Mouse (Mus musculus) intestine, embryonic 14.5 days (tissue): ENCODE data around the gene Gm44503. TPM values are rescaled to one million over a fixed set of nuclear protein-coding genes. Genes with fewer than 3 reads are reported as not detected.

Experiments used
- ATAC-seq: fragments of 200-750 bp; cut with Nextera tagmentation; replicated peaks from 2 replicates; pipeline ENCODE4 v1.8.0; 2017; ENCODE audit warnings: low read depth, moderate number of reproducible peaks, moderate TSS enrichment, moderate library complexity; ENCODE audit not compliant: low FRiP score, low TSS enrichment
- DNase-seq: peaks from one replicate; pipeline ENCODE4 v3.0.0-alpha.2; 2018; ENCODE audit warnings: low spot score
- H3K27ac ChIP-seq: fragments of 300-500 bp; sonication (generic); 2 replicates; pipeline ENCODE4 v1.5.1; 2014; ENCODE audit warnings: low read depth, mild to moderate bottlenecking, control low read depth
- H3K27me3 ChIP-seq: fragments of 300-500 bp; sonication (generic); replicated peaks from 2 replicates; pipeline ENCODE4 v1.6.1; 2014; ENCODE audit warnings: low read length, control low read depth; ENCODE audit not compliant: control insufficient read depth, insufficient read depth
- H3K36me3 ChIP-seq: fragments of 300-500 bp; sonication (generic); 2 replicates; pipeline ENCODE4 v1.6.1; 2014; ENCODE audit warnings: low read length, control low read depth; ENCODE audit not compliant: control insufficient read depth, insufficient read depth
- H3K4me1 ChIP-seq: fragments of 300-500 bp; sonication (generic); replicated peaks from 2 replicates; pipeline ENCODE4 v1.6.1; 2014; ENCODE audit warnings: low read length, control low read depth, mixed read lengths; ENCODE audit not compliant: control insufficient read depth, insufficient read depth
- H3K4me2 ChIP-seq: fragments of 300-500 bp; sonication (generic); 2 replicates; pipeline ENCODE4 v1.6.1; 2014; ENCODE audit warnings: low read length
- H3K4me3 ChIP-seq: fragments of 300-500 bp; sonication (generic); 2 replicates; pipeline ENCODE4 v1.5.1; 2014; ENCODE audit warnings: low read depth, low read length, control low read depth, mixed read lengths
- H3K9ac ChIP-seq: fragments of 300-500 bp; sonication (generic); 2 replicates; pipeline ENCODE4 v1.6.1; 2014; ENCODE audit warnings: mild to moderate bottlenecking, low read length
- H3K9me3 ChIP-seq: fragments of 300-500 bp; sonication (generic); 2 replicates; pipeline ENCODE4 v1.6.1; 2016; ENCODE audit warnings: low read length, control low read depth; ENCODE audit not compliant: control insufficient read depth
- WGBS: fragments of 180-500 bp; shearing (Covaris S2); extraction: QIAGEN DNeasy Blood & Tissue Kit; methylation state at CpG from one replicate; pipeline ENCODE4 v1.1.7; 2014; 5-methylcytosine and 5-hydroxymethylcytosine counted together
- polyA plus RNA-seq: library from polyadenylated mRNA; unstranded; fragments of >200 nt; fragmentation: Nextera tagmentation; extraction: Ambion mirVana; gene quantifications from 2 replicates; pipeline ENCODE4 v1.2.1, GENCODE M21; 2014

Gene Gm44503
- not detected in 2 replicates for polyA plus RNA-seq

- Histone ChIP-seq H3K9ac (peak within 1 kb of the TSS; percentile 50), H3K36me3 (no peaks in the 10 kb centered on the region)
- WGBS: 1% methylated on average over 43 of the region's 43 CpGs
Observed at GRCm38 (mm10) chr9:72958521-72959450, at the start of gene Gm44503, which contains the start of gene Dyx1c1. Gene Gm44503, plus strand, starts transcription at chr9:72958852. Gene Dyx1c1, plus strand, starts transcription at chr9:72958785.

GRCm38 (mm10) chr9:72911381-72911780 is 47.3 kb upstream of the Gm44503 start:
- 91% methylated on average over 2 of the region's 2 CpGs for WGBS

More at GRCm38 (mm10) chr9:72958521-72959450, at the start of gene Gm44503, which contains the start of gene Dyx1c1:
- H3K27me3 ChIP-seq: no peaks in the 10 kb centered on the region
- H3K4me1 ChIP-seq: 0 out of 2 replicates have a peak, but pooled peaks cover 3% of the 10 kb centered on the region
- H3K4me2 ChIP-seq: peak within 1 kb of the TSS; percentile 52
- peak; percentile 90 for DNase-seq
- peak; percentile 93 for ATAC-seq
- H3K27ac ChIP-seq: peak within 1 kb of the TSS; percentile 17; the same call in 1 of the 2 replicates
- H3K9me3 ChIP-seq: no peaks in the 10 kb centered on the region
- peak within 1 kb of the TSS; percentile 72 for H3K4me3 ChIP-seq

GRCm38 (mm10) chr9:72913551-72913950 is 45.1 kb upstream of the Gm44503 start:
- 63% methylated on average over 6 of the region's 6 CpGs for WGBS
- no peak overlapping the region for H3K27ac ChIP-seq
- DNase-seq: no peak
- no peaks in the 10 kb centered on the region for H3K9me3 ChIP-seq
- no peaks in the 10 kb centered on the region for H3K4me1 ChIP-seq
- H3K27me3 ChIP-seq: no peaks in the 10 kb centered on the region
- H3K4me2 ChIP-seq: no peak overlapping the region
- H3K9ac ChIP-seq: no peak overlapping the region
- H3K36me3 ChIP-seq: peaks cover 7% of the 10 kb centered on the region; the same call in 1 of the 2 replicates
- H3K4me3 ChIP-seq: no peak overlapping the region
- no peak for ATAC-seq

More at GRCm38 (mm10) chr9:72911381-72911780, 47.3 kb upstream of the Gm44503 start:
- no peak overlapping the region for H3K4me2 ChIP-seq
- no peak overlapping the region for H3K27ac ChIP-seq
- peaks cover 18% of the 10 kb centered on the region for H3K36me3 ChIP-seq
- H3K9me3 ChIP-seq: no peaks in the 10 kb centered on the region
- H3K9ac ChIP-seq: no peak overlapping the region
- ATAC-seq (no peak), DNase-seq (no peak)
- H3K4me1 ChIP-seq: no peaks in the 10 kb centered on the region
- H3K4me3 ChIP-seq: no peak overlapping the region
- no peaks in the 10 kb centered on the region for H3K27me3 ChIP-seq

DNA sequence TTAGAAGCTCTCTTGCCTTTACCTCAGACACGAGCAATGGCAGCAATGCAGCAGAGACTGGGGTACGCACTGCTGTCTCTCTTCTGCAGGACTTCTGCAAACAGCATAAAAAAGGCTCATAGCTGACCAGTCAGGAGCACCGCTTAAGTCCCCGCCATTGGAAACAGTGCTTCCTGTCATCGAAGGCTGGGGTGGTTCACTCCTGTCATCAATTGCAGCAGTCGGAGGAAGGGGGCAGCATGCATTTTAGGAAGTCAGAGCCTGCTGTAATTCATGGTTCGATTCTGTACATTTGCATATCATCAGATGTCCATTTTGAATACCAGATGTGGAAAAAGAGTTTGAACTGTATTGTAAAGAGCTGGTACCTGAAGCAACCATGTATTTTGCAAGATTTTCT is 42.9 kb upstream of the Gm44503 start:
- ATAC-seq (no peak), DNase-seq (no peak)
- Histone ChIP-seq H3K4me3 (no peak overlapping the region), H3K9ac (no peak overlapping the region), H3K4me2 (no peak overlapping the region), H3K9me3 (no peaks in the 10 kb centered on the region), H3K4me1 (no peaks in the 10 kb centered on the region), H3K36me3 (no peaks in the 10 kb centered on the region; the same call in 1 of the 2 replicates), H3K27me3 (no peaks in the 10 kb centered on the region), H3K27ac (no peak overlapping the region)
- WGBS: 71% methylated on average over 7 of the region's 7 CpGs

- 89% methylated on average over 3 of the region's 3 CpGs for WGBS
- H3K27me3 ChIP-seq: no peaks in the 10 kb centered on the region
- H3K4me1 ChIP-seq: peaks cover 8% of the 10 kb centered on the region
- no peak for ATAC-seq
- no peak overlapping the region for H3K9ac ChIP-seq
- H3K9me3 ChIP-seq: no peaks in the 10 kb centered on the region
- DNase-seq: no peak
- no peak overlapping the region for H3K27ac ChIP-seq
- H3K4me2 ChIP-seq: no peak overlapping the region
- no peak overlapping the region for H3K4me3 ChIP-seq
- H3K36me3 ChIP-seq: 0 out of 2 replicates have a peak, but pooled peaks cover 3% of the 10 kb centered on the region
Observed at GRCm38 (mm10) chr9:72923068-72923467, 35.6 kb upstream of the Gm44503 start.

DNA sequence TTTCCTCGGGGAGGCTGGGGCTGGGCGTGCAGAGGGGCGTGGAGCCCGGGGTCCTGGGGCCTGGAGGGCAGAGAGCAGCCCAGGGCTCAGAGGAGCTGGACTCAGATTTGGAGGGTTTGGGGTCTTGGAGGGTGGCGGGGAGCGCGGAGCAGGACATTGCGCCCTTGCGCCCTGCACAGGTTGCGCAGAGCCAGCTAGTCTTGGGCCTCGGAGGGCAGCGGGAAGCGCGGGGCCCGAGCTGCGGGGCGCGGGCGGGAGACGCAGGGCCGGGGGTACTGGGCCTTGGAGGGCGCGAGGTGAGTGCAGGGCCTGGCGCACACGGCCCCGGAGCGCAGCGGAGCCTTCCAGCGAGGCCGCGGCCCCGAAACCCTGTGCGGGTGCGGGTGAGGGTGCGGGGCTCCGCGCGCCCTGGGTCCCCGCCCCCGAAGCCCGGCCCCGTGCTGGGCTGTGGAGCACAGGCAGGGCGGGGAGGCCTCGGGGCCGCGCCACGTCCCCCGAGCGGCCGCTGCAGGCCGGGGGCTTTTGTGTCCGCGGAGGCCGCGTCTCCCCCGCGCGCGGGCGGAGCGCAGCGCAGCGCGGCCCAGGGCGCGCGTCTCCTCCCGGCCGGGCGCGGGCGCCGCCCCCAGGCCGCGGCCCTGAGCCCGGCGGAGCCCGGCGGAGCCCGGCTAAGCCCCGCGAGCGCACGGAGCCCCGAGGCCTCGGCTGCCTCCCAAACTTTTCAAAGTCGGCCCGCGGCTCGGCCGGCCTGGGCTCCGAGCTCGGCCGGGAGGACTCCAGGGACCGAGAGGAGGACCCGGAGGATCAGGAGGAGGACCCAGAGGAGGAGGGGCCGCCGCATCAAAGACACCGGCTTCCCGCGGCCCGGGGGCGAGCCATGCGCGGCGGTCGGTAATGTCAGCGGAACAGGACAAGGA is 33.4 kb upstream of the Gm44503 start, which contains the start of gene Pygo1:
Pygo1 (plus strand) TSS at position 625 of the 914 bp plus-strand sequence.
- H3K9me3 ChIP-seq: no peaks in the 10 kb centered on the region
- WGBS: under 1% methylated on average over 78 of the region's 108 CpGs
- no peaks in the 10 kb centered on the region for H3K27me3 ChIP-seq
- H3K27ac ChIP-seq: peak within 1 kb of the TSS; percentile 87
- H3K4me1 ChIP-seq: peaks cover 8% of the 10 kb centered on the region
- H3K4me3 ChIP-seq: peak within 1 kb of the TSS; percentile 64
- 0 out of 2 replicates have a peak, but pooled peaks cover 3% of the 10 kb centered on the region for H3K36me3 ChIP-seq
- ATAC-seq (peak; percentile 86), DNase-seq (peak; percentile 75)
- peak within 1 kb of the TSS; percentile 93 for H3K9ac ChIP-seq
- H3K4me2 ChIP-seq: peak within 1 kb of the TSS; percentile 84

GRCm38 (mm10) chr9:72925935-72926258 is 32.8 kb upstream of the Gm44503 start:
- DNase-seq (peak; percentile 86), ATAC-seq (no peak)
- H3K9ac ChIP-seq: peak overlapping the region; percentile 93
- H3K4me3 ChIP-seq: peak overlapping the region; percentile 64
- no peaks in the 10 kb centered on the region for H3K27me3 ChIP-seq
- peaks cover 8% of the 10 kb centered on the region for H3K4me1 ChIP-seq
- no peaks in the 10 kb centered on the region for H3K9me3 ChIP-seq
- H3K36me3 ChIP-seq: 0 out of 2 replicates have a peak, but pooled peaks cover 3% of the 10 kb centered on the region
- H3K27ac ChIP-seq: peak overlapping the region; percentile 87
- peak overlapping the region; percentile 84 for H3K4me2 ChIP-seq
- WGBS: 2% methylated on average over 20 of the region's 20 CpGs

GRCm38 (mm10) chr9:72931166-72931790 is 27.4 kb upstream of the Gm44503 start:
- H3K9me3 ChIP-seq: no peaks in the 10 kb centered on the region
- ATAC-seq (no peak), DNase-seq (no peak)
- no peak overlapping the region for H3K4me2 ChIP-seq
- 82% methylated on average over 13 of the region's 13 CpGs for WGBS
- H3K4me1 ChIP-seq: peaks cover 8% of the 10 kb centered on the region
- H3K9ac ChIP-seq: no peak overlapping the region
- no peak overlapping the region for H3K27ac ChIP-seq
- no peak overlapping the region for H3K4me3 ChIP-seq
- 0 out of 2 replicates have a peak, but pooled peaks cover 3% of the 10 kb centered on the region for H3K36me3 ChIP-seq
- no peaks in the 10 kb centered on the region for H3K27me3 ChIP-seq
